Mouse (Mus musculus) small intestine, adult 2 months (tissue): ENCODE measurements at regions not wholly inside any gene's neighbourhood (a gene's known extent, or its start where the extent isn't known, plus 50 kb on each side); places are given as distances from the start of the nearest gene placed in this dataset.
A peak's percentile ranks its signal among the peaks of the same experiment; 100 is the strongest.

Source experiments
- H3K27ac ChIP-seq: fragments of 200-500 bp; 2 replicates; pipeline ENCODE4 v1.5.1; 2012; ENCODE audit warnings: low read depth, low read length, control low read depth, inconsistent platforms; ENCODE audit not compliant: insufficient read depth
- H3K27me3 ChIP-seq: fragments of 200-500 bp; 2 replicates; pipeline ENCODE4 v1.6.1; 2012; ENCODE audit warnings: mild to moderate bottlenecking, moderate library complexity, low read length, inconsistent platforms; ENCODE audit not compliant: control insufficient read depth, insufficient read depth
- H3K36me3 ChIP-seq: fragments of 200-500 bp; 2 replicates; pipeline ENCODE4 v1.6.1; 2012; ENCODE audit warnings: mild to moderate bottlenecking, low read length, control low read depth, inconsistent platforms; ENCODE audit not compliant: control insufficient read depth, insufficient read depth
- H3K4me1 ChIP-seq: fragments of 200-500 bp; 2 replicates; pipeline ENCODE4 v1.6.1; 2012; ENCODE audit warnings: low read length, inconsistent platforms, mixed read lengths; ENCODE audit not compliant: control insufficient read depth, insufficient read depth, insufficient read length
- H3K4me3 ChIP-seq: fragments of 200-500 bp; 2 replicates; pipeline ENCODE4 v1.5.1; 2012; ENCODE audit warnings: low read depth, mild to moderate bottlenecking, control low read depth, inconsistent platforms, low read length, moderate library complexity
- CTCF ChIP-seq: fragments of 200-500 bp; IDR thresholded peaks from 2 replicates; pipeline ENCODE4 v1.5.1; 2012; ENCODE audit warnings: low read depth, mild to moderate bottlenecking, control low read depth, inconsistent platforms, low read length, moderate library complexity, mixed read lengths; ENCODE audit not compliant: insufficient replicate concordance, insufficient read length; ENCODE audit errors: extremely low read depth
- POLR2A ChIP-seq: fragments of 200-500 bp; IDR thresholded peaks from 2 replicates; pipeline ENCODE4 v1.6.1; 2012; ENCODE audit warnings: low read depth, mild to moderate bottlenecking, control low read depth, inconsistent platforms, low read length, moderate library complexity
- WGBS: fragments of 180-500 bp; shearing (Covaris S2); methylation state at CpG from one replicate; pipeline ENCODE4 v1.1.7; 2018; 5-methylcytosine and 5-hydroxymethylcytosine counted together

DNA sequence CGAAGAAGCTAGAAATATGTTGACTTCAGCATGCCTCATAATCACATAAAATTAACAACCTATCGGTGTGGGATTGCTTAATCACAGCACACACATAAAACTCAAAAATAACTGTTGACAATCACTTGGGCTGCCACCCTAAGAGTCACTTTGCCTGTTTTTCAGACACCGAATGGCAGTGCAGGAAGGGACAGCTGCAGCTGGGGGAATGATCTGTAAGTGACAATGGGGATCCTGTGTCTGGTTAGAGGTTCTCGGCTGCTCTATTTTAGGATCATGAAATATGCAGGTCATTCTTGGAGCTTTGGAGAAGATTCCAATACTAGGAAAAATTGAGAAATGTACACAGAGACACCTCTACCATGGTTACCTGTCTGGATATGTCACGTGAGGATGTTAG lies 54.4 kb upstream of the Tcf12 start:
- no peaks in the 10 kb centered on the region for H3K36me3 ChIP-seq
- no peaks in the 10 kb centered on the region for H3K27me3 ChIP-seq
- H3K4me1 ChIP-seq, result peaks cover 1% of the 10 kb centered on the region; the same call in 1 of the 2 replicates
- H3K27ac ChIP-seq, result no peak overlapping the region
- no peak for TF ChIP-seq POLR2A
- TF ChIP-seq CTCF, result no peak
- no peak overlapping the region for H3K4me3 ChIP-seq
- 81% methylated on average over 5 of the region's 5 CpGs for WGBS

DNA sequence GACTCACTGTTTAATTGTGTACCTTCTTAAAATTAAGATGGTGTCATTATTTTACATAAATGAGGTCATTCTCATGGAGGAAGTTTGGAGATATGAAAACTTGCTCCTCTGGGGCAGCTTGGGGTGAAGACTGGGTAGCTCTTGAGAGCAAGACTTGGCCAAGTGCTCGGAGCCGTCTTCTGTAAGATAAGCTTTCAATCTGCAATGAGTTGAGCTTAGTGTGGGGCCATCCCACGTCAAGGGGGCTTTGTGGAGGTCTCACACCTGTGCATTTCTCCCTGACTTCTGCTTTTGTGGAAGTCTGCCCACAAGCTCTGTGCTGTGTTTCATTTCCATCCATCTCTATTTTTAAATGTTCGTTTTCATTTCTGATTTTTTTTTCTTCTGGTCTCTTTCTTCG lies 54.9 kb upstream of the Tcf12 start:
- TF ChIP-seq POLR2A (no peak), CTCF (no peak)

DNA sequence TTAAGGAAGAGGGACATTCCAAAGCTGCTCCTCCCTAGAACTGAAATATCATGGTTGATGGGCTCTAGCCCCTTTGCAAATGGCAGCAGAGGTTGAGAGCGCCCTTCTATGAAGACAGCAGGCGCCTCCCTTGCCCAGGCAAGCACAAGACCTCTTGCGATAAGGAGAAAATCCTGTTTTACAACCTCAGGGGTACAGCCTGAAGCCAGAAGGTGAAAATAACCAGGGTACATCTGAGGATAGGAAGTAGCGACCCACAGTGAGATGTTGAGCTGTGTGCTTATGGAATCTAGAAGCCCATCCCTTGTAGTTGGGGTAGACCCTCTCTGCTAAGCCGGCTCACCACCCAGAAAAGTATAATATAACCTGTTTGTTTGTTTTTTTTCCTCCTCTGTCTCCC lies 57.6 kb upstream of the Tcf12 start:
- 67% methylated on average over 5 of the region's 5 CpGs for WGBS
- Histone ChIP-seq H3K27ac (no peak overlapping the region), H3K27me3 (no peaks in the 10 kb centered on the region), H3K4me3 (no peak overlapping the region), H3K4me1 (peaks cover 1% of the 10 kb centered on the region; the same call in 1 of the 2 replicates), H3K36me3 (no peaks in the 10 kb centered on the region)
- TF ChIP-seq CTCF, result no peak
- no peak for TF ChIP-seq POLR2A

More for the DNA sequence above, 54.9 kb upstream of the Tcf12 start:
- Histone ChIP-seq H3K27me3 (no peaks in the 10 kb centered on the region), H3K4me1 (peaks cover 1% of the 10 kb centered on the region; the same call in 1 of the 2 replicates), H3K27ac (no peak overlapping the region), H3K36me3 (no peaks in the 10 kb centered on the region), H3K4me3 (no peak overlapping the region)
- 74% methylated on average over 5 of the region's 5 CpGs for WGBS

DNA sequence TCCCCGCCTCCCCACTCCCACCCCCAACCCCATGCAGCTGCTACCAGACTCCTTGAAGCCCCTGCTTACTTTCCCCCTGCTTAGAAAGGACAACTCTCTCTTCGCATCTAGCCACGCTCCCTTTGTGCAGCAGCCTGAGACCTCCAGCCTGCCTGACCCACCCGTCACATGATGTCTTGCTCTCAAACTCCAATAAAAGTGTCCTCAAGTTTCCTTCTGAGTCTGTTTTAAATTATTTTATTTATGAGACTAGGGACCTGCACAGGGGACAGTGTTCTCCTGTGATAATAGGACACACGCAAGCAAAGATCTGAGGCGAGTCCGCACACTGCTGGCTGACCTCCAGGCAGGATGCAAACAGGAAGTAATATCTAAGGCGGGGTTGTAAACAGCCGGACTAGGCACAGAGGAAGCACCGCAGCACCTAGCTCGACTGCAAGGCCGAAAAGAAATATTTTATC lies 58.1 kb upstream of the Tcf12 start:
- no peaks in the 10 kb centered on the region for H3K36me3 ChIP-seq
- no peak overlapping the region for H3K27ac ChIP-seq
- H3K4me1 ChIP-seq, result peaks cover 1% of the 10 kb centered on the region; the same call in 1 of the 2 replicates
- TF ChIP-seq POLR2A (no peak; the same call in 1 of the 2 replicates), CTCF (no peak)
- peak overlapping the region; percentile 39 for H3K4me3 ChIP-seq
- WGBS, result 9% methylated on average over 12 of the region's 12 CpGs
- H3K27me3 ChIP-seq, result no peaks in the 10 kb centered on the region

DNA sequence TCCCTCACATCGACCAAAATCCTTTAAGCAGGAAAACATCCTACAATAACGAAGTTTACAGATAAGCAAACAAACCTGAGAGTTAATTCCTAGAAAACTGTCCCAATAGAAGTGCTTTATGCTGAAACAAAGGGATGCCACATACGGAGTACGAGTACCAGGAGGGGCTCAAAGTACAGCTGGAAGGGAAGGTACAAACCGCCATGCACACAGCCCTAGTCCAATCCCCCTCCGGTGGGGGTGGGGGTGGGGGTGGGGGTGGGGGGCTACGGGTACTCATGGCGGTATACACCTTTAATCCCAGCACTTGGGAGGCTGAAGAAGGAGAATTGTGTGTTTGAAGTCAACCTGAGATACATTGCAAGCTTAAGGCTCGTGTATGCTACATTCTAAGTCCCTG lies 58.6 kb upstream of the Tcf12 start:
- no peak overlapping the region for H3K4me3 ChIP-seq

DNA sequence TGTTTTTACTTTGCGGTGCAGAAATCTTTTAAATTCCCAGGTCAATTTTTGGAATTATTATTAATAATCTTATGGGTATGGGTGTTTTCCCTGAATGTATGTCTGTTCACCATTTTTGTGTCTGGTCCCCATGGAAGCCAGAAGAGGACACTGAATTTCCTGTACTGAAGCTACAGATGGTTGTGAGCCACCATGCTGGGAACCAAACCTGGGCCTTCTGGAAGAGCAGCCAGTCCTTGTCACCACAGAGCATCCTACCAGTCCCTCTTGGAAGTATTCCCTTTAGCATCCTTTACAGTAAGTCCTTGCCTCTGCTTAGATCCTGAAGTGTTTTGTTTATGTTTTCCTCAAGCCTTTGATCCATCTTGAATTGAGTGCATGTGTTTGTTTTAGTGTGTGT lies 60.7 kb upstream of the Tcf12 start:
- Histone ChIP-seq H3K4me3 (no peak overlapping the region), H3K4me1 (peaks cover 1% of the 10 kb centered on the region; the same call in 1 of the 2 replicates), H3K27me3 (no peaks in the 10 kb centered on the region), H3K36me3 (no peaks in the 10 kb centered on the region), H3K27ac (no peak overlapping the region)
- TF ChIP-seq CTCF, result no peak
- no peak for TF ChIP-seq POLR2A
- 90% methylated on average over 1 of the region's 1 CpGs for WGBS

More for the DNA sequence above, 58.6 kb upstream of the Tcf12 start:
- Histone ChIP-seq H3K4me1 (peaks cover 1% of the 10 kb centered on the region; the same call in 1 of the 2 replicates), H3K27me3 (no peaks in the 10 kb centered on the region), H3K27ac (no peak overlapping the region), H3K36me3 (no peaks in the 10 kb centered on the region)
- WGBS, result 10% methylated on average over 9 of the region's 9 CpGs
- no peak for TF ChIP-seq CTCF
- no peak for TF ChIP-seq POLR2A

DNA sequence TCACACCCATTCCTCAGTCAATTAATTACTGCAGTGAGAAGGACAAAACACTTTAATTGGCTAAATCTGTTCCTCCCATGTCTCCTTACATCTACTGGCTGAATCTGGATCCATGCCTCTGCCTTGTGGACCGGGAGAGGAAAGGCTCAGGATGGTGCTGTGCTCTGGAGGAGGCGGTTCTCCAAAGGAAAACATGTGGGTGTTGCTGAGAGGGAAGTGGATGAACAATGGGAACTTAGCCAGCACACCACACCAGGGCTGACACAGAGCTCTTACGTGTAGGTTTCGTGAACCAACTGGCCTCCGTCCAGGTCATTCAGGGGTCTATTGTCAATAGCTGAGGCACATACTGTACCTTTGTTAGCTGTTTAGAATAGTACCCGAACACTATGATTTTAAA lies 69.3 kb upstream of the Tcf12 start:
- Histone ChIP-seq H3K27me3 (no peaks in the 10 kb centered on the region), H3K4me1 (no peaks in the 10 kb centered on the region), H3K27ac (no peak overlapping the region), H3K36me3 (no peaks in the 10 kb centered on the region), H3K4me3 (no peak overlapping the region)
- TF ChIP-seq CTCF, result no peak
- 57% methylated on average over 6 of the region's 6 CpGs for WGBS
